Mouse (Mus musculus) ovary, adult 2 months (tissue): ENCODE measurements around the gene Gm17571. TPM values are rescaled to one million over a fixed set of nuclear protein-coding genes. Genes with fewer than 3 reads are reported as not detected.

ENCODE experiments used
- polyA plus RNA-seq: library from polyadenylated mRNA; depleted of rRNA; stranded (reverse); fragments of >200 nt; gene quantifications from 2 replicates; pipeline ENCODE4 v1.2.3, GENCODE M21; 2012; rRNA removed

Gm17571 gene
- polyA plus RNA-seq = not detected in 2 replicates

DNA sequence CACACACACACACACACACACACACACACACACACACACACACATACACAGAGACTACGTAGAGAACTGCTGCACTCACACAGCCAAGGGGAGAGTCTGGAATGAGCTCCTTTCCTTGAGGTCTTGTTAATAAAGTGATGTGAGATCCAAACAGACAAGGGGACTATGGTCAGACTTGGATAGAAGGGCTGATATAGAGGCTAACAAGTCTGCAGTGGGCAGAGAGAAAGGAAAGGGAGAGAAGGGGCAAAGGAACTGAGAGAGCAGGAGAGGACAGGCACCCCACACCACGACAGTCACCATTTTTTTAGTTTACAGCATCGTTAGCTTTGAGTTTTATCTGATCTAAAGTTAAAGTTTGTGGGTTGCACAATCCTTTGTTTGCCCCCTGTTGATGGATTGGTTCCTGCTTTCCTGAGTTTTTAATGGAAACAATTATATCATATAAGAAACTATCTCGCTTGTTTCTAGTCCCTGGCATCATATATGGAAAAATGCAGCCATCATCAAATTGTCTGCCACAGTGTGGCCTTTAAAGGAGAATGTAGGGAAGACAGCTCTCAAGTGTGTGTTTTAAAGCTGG is at the start of gene Gm17571:
Gene Gm17571 (minus strand): TSS at position 51 of the 583 bp plus-strand sequence.

Other genes starting within 250 kb of the Gm17571 start
- gene Jrkl, start 200.9 kb downstream of the Gm17571 start, polyA plus RNA-seq = 0.03 and 0.20 TPM in 2 replicates
- gene Ccdc82, start 199.8 kb downstream of the Gm17571 start, polyA plus RNA-seq = 3.5 and 4.5 TPM in 2 replicates
- 11.2 and 14.3 TPM in 2 replicates for gene Maml2, start 148.8 kb downstream of the Gm17571 start, polyA plus RNA-seq